Mouse (Mus musculus): Measurements from ENCODE around the gene Cpox. TPM values are rescaled to one million over a fixed set of nuclear protein-coding genes. Genes with fewer than 3 reads are reported as not detected.

Gene Cpox
- total RNA-seq, 1 experiment = 16.8 TPM

- no peaks in the 10 kb centered on the region for H3K36me3 ChIP-seq (ENCODE audit: control insufficient read depth, insufficient read depth, low read length, poor library complexity, severe bottlenecking)
- in situ Hi-C loops (cut with MboI; ENCODE audit: low sequenced_read_pairs in 2 of 2, unreplicated experiment in 2 of 2) = no loop called here
- no peak for DNase-seq (ENCODE audit: low read depth, low spot score)
- H3K4me1 ChIP-seq (ENCODE audit: control insufficient read depth in 2 of 2, insufficient read depth in 2 of 2, low read length in 2 of 2, poor library complexity in 1 of 2) = no peaks in the 10 kb centered on the region
- no peak for TF ChIP-seq MAFK (IDR thresholded peaks at IDR 0.05; ENCODE audit: insufficient read depth, low read depth, low read length)
- TF ChIP-seq HCFC1 (IDR thresholded peaks at IDR 0.05; ENCODE audit: borderline replicate concordance, insufficient read depth, low read length) = no peak
- no peak for TF ChIP-seq ZC3H11A (IDR thresholded peaks at IDR 0.05; ENCODE audit: borderline replicate concordance, low read depth, low read length)
- TF ChIP-seq ZNF384 (IDR thresholded peaks at IDR 0.05; ENCODE audit: low read depth, low read length) = no peak
- no peak for TF ChIP-seq CHD2 (IDR thresholded peaks at IDR 0.05; ENCODE audit: low read depth, low read length)
- no peak overlapping the region for H3K4me3 ChIP-seq (ENCODE audit: insufficient read depth in 1 of 2, low read depth in 1 of 2, low read length in 2 of 2, poor library complexity in 1 of 2, severe bottlenecking in 1 of 2)
- no peaks in the 10 kb centered on the region for H3K9me3 ChIP-seq (ENCODE audit: control insufficient read depth, insufficient read depth, low read depth, low read length)
- H3K9ac ChIP-seq (ENCODE audit: insufficient read depth, low read depth, low read length, poor library complexity, severe bottlenecking) = no peak overlapping the region
- no peak overlapping the region for H3K27ac ChIP-seq (ENCODE audit: insufficient read depth, low read depth, low read length, poor library complexity, severe bottlenecking)
Measured at GRCm38 (mm10) chr16:58684537-58684936, 14.4 kb downstream of the Cpox start.

GRCm38 (mm10) chr16:58685548-58686537 lies 15.8 kb downstream of the Cpox start:
- no peak for DNase-seq (ENCODE audit: low read depth, low spot score)
- in situ Hi-C loops (cut with MboI; ENCODE audit: low sequenced_read_pairs in 2 of 2, unreplicated experiment in 2 of 2) = no loop called here

GRCm38 (mm10) chr16:58688534-58688933 lies 18.4 kb downstream of the Cpox start:
- H3K4me1 ChIP-seq (ENCODE audit: control insufficient read depth in 2 of 2, insufficient read depth in 2 of 2, low read length in 2 of 2, poor library complexity in 1 of 2) = no peaks in the 10 kb centered on the region
- no peak for DNase-seq (ENCODE audit: low read depth, low spot score)
- TF ChIP-seq CHD2 (IDR thresholded peaks at IDR 0.05; ENCODE audit: low read depth, low read length) (no peak), MAFK (IDR thresholded peaks at IDR 0.05; ENCODE audit: insufficient read depth, low read depth, low read length) (no peak), HCFC1 (IDR thresholded peaks at IDR 0.05; ENCODE audit: borderline replicate concordance, insufficient read depth, low read length) (no peak), ZNF384 (IDR thresholded peaks at IDR 0.05; ENCODE audit: low read depth, low read length) (no peak)

More at GRCm38 (mm10) chr16:58685548-58686537, 15.8 kb downstream of the Cpox start:
- H3K4me1 ChIP-seq (ENCODE audit: control insufficient read depth in 2 of 2, insufficient read depth in 2 of 2, low read length in 2 of 2, poor library complexity in 1 of 2) = no peaks in the 10 kb centered on the region
- no peak for TF ChIP-seq CHD2 (IDR thresholded peaks at IDR 0.05; ENCODE audit: low read depth, low read length)
- TF ChIP-seq MAFK (IDR thresholded peaks at IDR 0.05; ENCODE audit: insufficient read depth, low read depth, low read length) = no peak
- no peak overlapping the region for H3K9ac ChIP-seq (ENCODE audit: insufficient read depth, low read depth, low read length, poor library complexity, severe bottlenecking)
- no peaks in the 10 kb centered on the region for H3K9me3 ChIP-seq (ENCODE audit: control insufficient read depth, insufficient read depth, low read depth, low read length)
- no peak overlapping the region for H3K4me3 ChIP-seq (ENCODE audit: insufficient read depth in 1 of 2, low read depth in 1 of 2, low read length in 2 of 2, poor library complexity in 1 of 2, severe bottlenecking in 1 of 2)
- no peaks in the 10 kb centered on the region for H3K36me3 ChIP-seq (ENCODE audit: control insufficient read depth, insufficient read depth, low read length, poor library complexity, severe bottlenecking)
- H3K27ac ChIP-seq (ENCODE audit: insufficient read depth, low read depth, low read length, poor library complexity, severe bottlenecking) = no peak overlapping the region

GRCm38 (mm10) chr16:58689555-58690169 lies 19.6 kb downstream of the Cpox start:
- no peak for DNase-seq (ENCODE audit: low read depth, low spot score)
- no peak overlapping the region for H3K4me3 ChIP-seq (ENCODE audit: insufficient read depth in 1 of 2, low read depth in 1 of 2, low read length in 2 of 2, poor library complexity in 1 of 2, severe bottlenecking in 1 of 2)
- no peak overlapping the region for H3K9ac ChIP-seq (ENCODE audit: insufficient read depth, low read depth, low read length, poor library complexity, severe bottlenecking)
- H3K4me1 ChIP-seq (ENCODE audit: control insufficient read depth in 2 of 2, insufficient read depth in 2 of 2, low read length in 2 of 2, poor library complexity in 1 of 2) = no peaks in the 10 kb centered on the region
- in situ Hi-C loops (cut with MboI; ENCODE audit: low sequenced_read_pairs in 2 of 2, unreplicated experiment in 2 of 2) = no loop called here
- TF ChIP-seq CHD2 (IDR thresholded peaks at IDR 0.05; ENCODE audit: low read depth, low read length) (no peak), HCFC1 (IDR thresholded peaks at IDR 0.05; ENCODE audit: borderline replicate concordance, insufficient read depth, low read length) (no peak), ZNF384 (IDR thresholded peaks at IDR 0.05; ENCODE audit: low read depth, low read length) (no peak), ZC3H11A (IDR thresholded peaks at IDR 0.05; ENCODE audit: borderline replicate concordance, low read depth, low read length) (no peak), MAFK (IDR thresholded peaks at IDR 0.05; ENCODE audit: insufficient read depth, low read depth, low read length) (no peak)
- H3K27ac ChIP-seq (ENCODE audit: insufficient read depth, low read depth, low read length, poor library complexity, severe bottlenecking) = no peak overlapping the region
- H3K9me3 ChIP-seq (ENCODE audit: control insufficient read depth, insufficient read depth, low read depth, low read length) = no peaks in the 10 kb centered on the region
- no peaks in the 10 kb centered on the region for H3K36me3 ChIP-seq (ENCODE audit: control insufficient read depth, insufficient read depth, low read length, poor library complexity, severe bottlenecking)

More at GRCm38 (mm10) chr16:58688534-58688933, 18.4 kb downstream of the Cpox start:
- Histone ChIP-seq H3K4me3 (ENCODE audit: insufficient read depth in 1 of 2, low read depth in 1 of 2, low read length in 2 of 2, poor library complexity in 1 of 2, severe bottlenecking in 1 of 2) (no peak overlapping the region), H3K9me3 (ENCODE audit: control insufficient read depth, insufficient read depth, low read depth, low read length) (no peaks in the 10 kb centered on the region), H3K9ac (ENCODE audit: insufficient read depth, low read depth, low read length, poor library complexity, severe bottlenecking) (no peak overlapping the region), H3K36me3 (ENCODE audit: control insufficient read depth, insufficient read depth, low read length, poor library complexity, severe bottlenecking) (no peaks in the 10 kb centered on the region), H3K27ac (ENCODE audit: insufficient read depth, low read depth, low read length, poor library complexity, severe bottlenecking) (no peak overlapping the region)
- in situ Hi-C loops (cut with MboI; ENCODE audit: low sequenced_read_pairs in 2 of 2, unreplicated experiment in 2 of 2) = no loop called here
